Mouse (Mus musculus) hindbrain, postnatal 0 days (tissue): Measurements from ENCODE around the gene Zfp768. TPM values are rescaled to one million over a fixed set of nuclear protein-coding genes. Genes with fewer than 3 reads are reported as not detected.

Source experiments
- ATAC-seq: fragments of 200-750 bp; cut with Nextera tagmentation; 2 replicates; pipeline ENCODE4 v1.8.0; 2017; ENCODE audit warnings: mild to moderate bottlenecking, moderate TSS enrichment, moderate library complexity
- DNase-seq: peaks from one replicate; pipeline ENCODE4 v3.0.0-alpha.2; 2015; ENCODE audit warnings: low spot score
- H3K27ac ChIP-seq: fragments of 300-500 bp; sonication (generic); 2 replicates; pipeline ENCODE4 v1.5.1; 2014; ENCODE audit warnings: mild to moderate bottlenecking
- H3K27me3 ChIP-seq: fragments of 300-500 bp; sonication (generic); 2 replicates; pipeline ENCODE4 v1.6.1; 2014; ENCODE audit warnings: low read length, mixed read lengths; ENCODE audit not compliant: insufficient read depth
- H3K36me3 ChIP-seq: fragments of 300-500 bp; sonication (generic); 2 replicates; pipeline ENCODE4 v1.6.1; 2014; ENCODE audit warnings: low read length, mixed read lengths; ENCODE audit not compliant: insufficient read depth
- H3K4me1 ChIP-seq: fragments of 300-500 bp; sonication (generic); 2 replicates; pipeline ENCODE4 v1.6.1; 2014; ENCODE audit warnings: antibody characterized with exemption, low read length, mixed read lengths; ENCODE audit not compliant: insufficient read depth
- H3K4me2 ChIP-seq: fragments of 300-500 bp; sonication (generic); 2 replicates; pipeline ENCODE4 v1.6.1; 2014; ENCODE audit warnings: low read depth, mild to moderate bottlenecking, low read length, moderate library complexity, mixed read lengths
- H3K4me3 ChIP-seq: fragments of 300-500 bp; sonication (generic); 2 replicates; pipeline ENCODE4 v1.5.1; 2014; ENCODE audit warnings: low read length
- H3K9ac ChIP-seq: fragments of 300-500 bp; sonication (generic); replicated peaks from 2 replicates; pipeline ENCODE4 v1.6.1; 2014; ENCODE audit warnings: mild to moderate bottlenecking, low read length, moderate library complexity, mixed read lengths
- H3K9me3 ChIP-seq: fragments of 300-500 bp; sonication (generic); 2 replicates; pipeline ENCODE4 v1.6.1; 2016; ENCODE audit warnings: low read length, mixed read lengths
- CTCF ChIP-seq: IDR thresholded peaks from 2 replicates; pipeline ENCODE4 v1.5.1; 2016; ENCODE audit warnings: antibody characterized with exemption, control low read depth, low read depth
- WGBS: fragments of 180-500 bp; shearing (Covaris S2); extraction: QIAGEN DNeasy Blood & Tissue Kit; methylation state at CpG from one replicate; pipeline ENCODE4 v1.1.7; 2014; 5-methylcytosine and 5-hydroxymethylcytosine counted together
- polyA plus RNA-seq: library from polyadenylated mRNA; unstranded; fragments of >200 nt; fragmentation: Nextera tagmentation; extraction: Ambion mirVana; gene quantifications from 2 replicates; pipeline ENCODE4 v1.2.1, GENCODE M21; 2015
- total RNA-seq: library from RNA; depleted of rRNA; stranded (reverse); fragments of >200 nt; gene quantifications from 2 replicates; pipeline ENCODE4 v1.2.3, GENCODE M21; 2014; rRNA removed

The Zfp768 gene
- total and polyA plus RNA-seq, 2 experiments from 2014 or later = 15.7 to 47.7 TPM

GRCm38 (mm10) chr7:127309951-127310350 is 35.4 kb downstream of the Zfp768 start:
- Histone ChIP-seq H3K9me3 (no peaks in the 10 kb centered on the region), H3K4me1 (no peaks in the 10 kb centered on the region), H3K27ac (no peak overlapping the region), H3K27me3 (no peaks in the 10 kb centered on the region), H3K4me2 (no peak overlapping the region), H3K9ac (no peak overlapping the region), H3K4me3 (no peak overlapping the region), H3K36me3 (no peaks in the 10 kb centered on the region)
- 73% methylated on average over 12 of the region's 12 CpGs for WGBS
- no peak for ATAC-seq
- TF ChIP-seq CTCF = no peak
- no peak for DNase-seq

DNA sequence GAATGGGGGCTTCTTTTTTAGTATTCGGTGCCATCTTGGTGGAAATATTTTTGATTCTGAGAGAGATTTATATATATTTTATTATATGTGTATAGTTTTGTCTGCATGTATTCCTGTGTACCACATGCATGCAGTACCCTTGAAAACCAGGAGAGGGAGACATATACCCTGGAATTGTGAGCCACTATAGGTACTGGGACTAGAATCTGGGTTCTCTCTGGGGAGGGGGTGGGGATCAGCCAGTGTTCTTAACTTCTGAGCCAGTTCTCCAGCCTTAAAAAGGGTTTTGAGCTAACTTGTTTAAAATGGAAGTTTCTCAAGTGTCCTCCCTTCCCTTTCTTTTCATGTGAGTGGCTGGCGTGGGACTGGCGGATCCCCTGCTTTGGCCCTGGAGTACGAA is 36.5 kb downstream of the Zfp768 start:
- ATAC-seq = 0 out of 2 replicates have a peak, but pooled peaks have one; percentile 59
- Histone ChIP-seq H3K9me3 (no peaks in the 10 kb centered on the region), H3K36me3 (no peaks in the 10 kb centered on the region), H3K4me1 (no peaks in the 10 kb centered on the region), H3K9ac (no peak overlapping the region), H3K4me3 (no peak overlapping the region), H3K27me3 (no peaks in the 10 kb centered on the region), H3K27ac (no peak overlapping the region), H3K4me2 (no peak overlapping the region)
- DNase-seq = peak; percentile 82
- WGBS = 61% methylated on average over 4 of the region's 4 CpGs
- peak; percentile 84 for TF ChIP-seq CTCF

GRCm38 (mm10) chr7:127308431-127308830 is 37.0 kb downstream of the Zfp768 start:
- no peak for DNase-seq
- no peak for ATAC-seq
- Histone ChIP-seq H3K27ac (no peak overlapping the region), H3K9ac (no peak overlapping the region), H3K9me3 (no peaks in the 10 kb centered on the region), H3K36me3 (no peaks in the 10 kb centered on the region), H3K27me3 (no peaks in the 10 kb centered on the region), H3K4me1 (no peaks in the 10 kb centered on the region), H3K4me3 (no peak overlapping the region), H3K4me2 (no peak overlapping the region)
- no peak for TF ChIP-seq CTCF
- 83% methylated on average over 2 of the region's 2 CpGs for WGBS

- no peak overlapping the region for H3K4me2 ChIP-seq
- 93% methylated on average over 5 of the region's 5 CpGs for WGBS
- no peaks in the 10 kb centered on the region for H3K4me1 ChIP-seq
- no peak overlapping the region for H3K4me3 ChIP-seq
- no peaks in the 10 kb centered on the region for H3K36me3 ChIP-seq
- no peaks in the 10 kb centered on the region for H3K27me3 ChIP-seq
- no peaks in the 10 kb centered on the region for H3K9me3 ChIP-seq
- DNase-seq (no peak), ATAC-seq (no peak)
- no peak overlapping the region for H3K27ac ChIP-seq
- TF ChIP-seq CTCF = no peak
- H3K9ac ChIP-seq = no peak overlapping the region
Measured at GRCm38 (mm10) chr7:127297586-127298193, 47.7 kb downstream of the Zfp768 start.

DNA sequence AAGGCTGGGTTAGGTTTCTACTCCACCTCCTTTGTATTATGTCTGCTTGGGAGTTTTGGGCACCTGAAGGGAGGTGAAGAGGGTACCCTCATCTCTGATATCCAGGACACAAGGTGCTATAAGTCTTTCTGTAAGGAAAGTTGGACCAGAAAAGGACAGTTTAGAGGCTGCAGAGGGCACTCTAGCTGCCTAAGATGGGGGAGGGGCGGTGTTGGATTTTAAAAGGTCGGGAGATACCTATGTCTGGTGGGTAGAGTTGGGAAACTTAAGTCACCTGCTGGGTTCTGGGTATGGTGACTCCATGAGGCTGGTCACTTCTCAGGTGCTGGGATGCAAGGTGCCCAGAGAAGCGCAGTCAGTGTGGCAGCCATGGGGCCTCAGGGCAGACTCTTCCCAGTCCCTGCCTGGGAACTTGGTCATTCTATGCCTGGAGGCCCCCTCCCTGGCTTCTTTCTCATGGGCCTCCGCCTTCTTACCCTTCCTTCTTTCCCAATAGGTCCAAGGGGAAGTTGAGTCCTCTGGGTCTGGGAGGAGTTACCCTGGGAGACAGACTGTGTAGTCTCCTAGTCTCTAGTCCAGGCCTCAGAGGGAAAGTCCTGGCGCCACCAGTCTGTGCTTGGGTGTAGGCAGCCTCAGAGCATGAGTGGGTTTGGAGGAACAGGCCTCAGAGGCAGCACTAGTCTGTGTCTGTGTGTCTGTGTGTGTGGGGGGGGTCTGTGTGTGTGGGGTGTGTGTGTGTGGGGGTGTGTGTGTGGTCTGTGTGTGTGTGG is 48.4 kb downstream of the Zfp768 start:
- 90% methylated on average over 5 of the region's 5 CpGs for WGBS
- no peaks in the 10 kb centered on the region for H3K9me3 ChIP-seq
- H3K4me3 ChIP-seq = no peak overlapping the region
- H3K4me1 ChIP-seq = no peaks in the 10 kb centered on the region
- H3K27ac ChIP-seq = no peak overlapping the region
- no peaks in the 10 kb centered on the region for H3K27me3 ChIP-seq
- ATAC-seq (no peak), DNase-seq (no peak)
- H3K9ac ChIP-seq = no peak overlapping the region
- no peak overlapping the region for H3K4me2 ChIP-seq
- TF ChIP-seq CTCF = no peak
- no peaks in the 10 kb centered on the region for H3K36me3 ChIP-seq

- TF ChIP-seq CTCF = no peak
Measured at GRCm38 (mm10) chr7:127296098-127296497, 49.3 kb downstream of the Zfp768 start, which contains the start of gene Itgal. Itgal (plus strand) TSS chr7:127296260.

More at GRCm38 (mm10) chr7:127296098-127296497, 49.3 kb downstream of the Zfp768 start, which contains the start of gene Itgal:
- Histone ChIP-seq H3K9me3 (no peaks in the 10 kb centered on the region), H3K36me3 (no peaks in the 10 kb centered on the region), H3K4me3 (no peak within 1 kb of the TSS), H3K4me2 (no peak within 1 kb of the TSS), H3K9ac (no peak within 1 kb of the TSS), H3K4me1 (no peaks in the 10 kb centered on the region), H3K27ac (no peak within 1 kb of the TSS), H3K27me3 (no peaks in the 10 kb centered on the region)
- DNase-seq (no peak), ATAC-seq (no peak)
- 85% methylated on average over 11 of the region's 11 CpGs for WGBS

Other genes starting within 250 kb of the Zfp768 start
- 1.0 and 2.0 TPM in 2 replicates for gene Qprt, start 223.4 kb downstream of the Zfp768 start, total RNA-seq
- gene Qprt, start 223.4 kb downstream of the Zfp768 start, polyA plus RNA-seq = 1.7 and 1.8 TPM in 2 replicates
- 0.11 and 0.21 TPM in 2 replicates for gene Spn, start 207.8 kb downstream of the Zfp768 start, total RNA-seq
- gene Spn, start 207.8 kb downstream of the Zfp768 start, polyA plus RNA-seq = 0.05 and 0.09 TPM in 2 replicates
- gene Cd2bp2, start 149.5 kb downstream of the Zfp768 start, total RNA-seq = 59.7 and 75.0 TPM in 2 replicates
- gene Cd2bp2, start 149.5 kb downstream of the Zfp768 start, polyA plus RNA-seq = 57.0 and 62.3 TPM in 2 replicates
- gene Tbc1d10b, start 137.1 kb downstream of the Zfp768 start, total RNA-seq = 68.6 and 69.4 TPM in 2 replicates
- gene Tbc1d10b, start 137.1 kb downstream of the Zfp768 start, polyA plus RNA-seq = 25.4 and 28.1 TPM in 2 replicates
- gene Mylpf, start 136.7 kb downstream of the Zfp768 start, total RNA-seq = 15.5 TPM in 1 of 2 replicates, not detected in the other
- gene Mylpf, start 136.7 kb downstream of the Zfp768 start, polyA plus RNA-seq = 3.0 and 3.1 TPM in 2 replicates
- gene Zfp553, start 112.5 kb downstream of the Zfp768 start, total RNA-seq = 41.0 and 43.3 TPM in 2 replicates
- gene Zfp553, start 112.5 kb downstream of the Zfp768 start, polyA plus RNA-seq = 31.7 and 33.9 TPM in 2 replicates
- 4.6 and 5.0 TPM in 2 replicates for gene Sept1, start 112.5 kb downstream of the Zfp768 start, total RNA-seq
- 3.8 and 5.2 TPM in 2 replicates for gene Sept1, start 112.5 kb downstream of the Zfp768 start, polyA plus RNA-seq
- 101 and 108 TPM in 2 replicates for gene Zfp771, start 101.3 kb downstream of the Zfp768 start, total RNA-seq
- gene Zfp771, start 101.3 kb downstream of the Zfp768 start, polyA plus RNA-seq = 89.0 and 89.2 TPM in 2 replicates
- 94.1 and 102 TPM in 2 replicates for gene Dctpp1, start 84.9 kb downstream of the Zfp768 start, total RNA-seq
- gene Dctpp1, start 84.9 kb downstream of the Zfp768 start, polyA plus RNA-seq = 112 and 119 TPM in 2 replicates
- gene Sephs2, start 71.5 kb downstream of the Zfp768 start, total RNA-seq = 80.3 and 83.2 TPM in 2 replicates
- 79.9 and 83.9 TPM in 2 replicates for gene Sephs2, start 71.5 kb downstream of the Zfp768 start, polyA plus RNA-seq
- 0.11 TPM in 1 of 2 replicates, not detected in the other for gene Itgal, start 49.3 kb downstream of the Zfp768 start, total RNA-seq
- 0.10 and 0.26 TPM in 2 replicates for gene Itgal, start 49.3 kb downstream of the Zfp768 start, polyA plus RNA-seq
- 7.9 and 10.0 TPM in 2 replicates for gene Zfp747, start 30.5 kb upstream of the Zfp768 start, total RNA-seq
- 4.0 and 4.5 TPM in 2 replicates for gene Zfp747, start 30.5 kb upstream of the Zfp768 start, polyA plus RNA-seq
- gene 9130019O22Rik, start 41.6 kb upstream of the Zfp768 start, total RNA-seq = 2.7 and 5.5 TPM in 2 replicates
- gene 9130019O22Rik, start 41.6 kb upstream of the Zfp768 start, polyA plus RNA-seq = 1.2 and 1.8 TPM in 2 replicates
- gene E430018J23Rik, start 48.0 kb upstream of the Zfp768 start, total RNA-seq = 13.8 and 15.5 TPM in 2 replicates
- 1.8 and 2.2 TPM in 2 replicates for gene E430018J23Rik, start 48.0 kb upstream of the Zfp768 start, polyA plus RNA-seq
- 4.0 and 5.0 TPM in 2 replicates for gene Zfp764, start 61.2 kb upstream of the Zfp768 start, total RNA-seq
- 2.7 and 3.0 TPM in 2 replicates for gene Zfp764, start 61.2 kb upstream of the Zfp768 start, polyA plus RNA-seq
- 15.0 and 22.1 TPM in 2 replicates for gene Zfp688, start 76.5 kb upstream of the Zfp768 start, total RNA-seq
- gene Zfp688, start 76.5 kb upstream of the Zfp768 start, polyA plus RNA-seq = 31.7 and 33.2 TPM in 2 replicates
- gene Zfp689, start 103.6 kb upstream of the Zfp768 start, total RNA-seq = 8.6 and 9.4 TPM in 2 replicates
- 7.7 and 7.9 TPM in 2 replicates for gene Zfp689, start 103.6 kb upstream of the Zfp768 start, polyA plus RNA-seq
- 57.2 and 58.5 TPM in 2 replicates for gene Prr14, start 114.0 kb upstream of the Zfp768 start, total RNA-seq
- 27.0 and 31.4 TPM in 2 replicates for gene Prr14, start 114.0 kb upstream of the Zfp768 start, polyA plus RNA-seq
- 36.6 and 40.7 TPM in 2 replicates for gene Fbrs, start 133.6 kb upstream of the Zfp768 start, total RNA-seq
- 10.4 and 12.1 TPM in 2 replicates for gene Fbrs, start 133.6 kb upstream of the Zfp768 start, polyA plus RNA-seq
- 49.0 and 174 TPM in 2 replicates for gene Srcap, start 166.4 kb upstream of the Zfp768 start, total RNA-seq
- gene Srcap, start 166.4 kb upstream of the Zfp768 start, polyA plus RNA-seq = 29.4 and 29.7 TPM in 2 replicates
- gene Gm42715, start 174.0 kb upstream of the Zfp768 start, total RNA-seq = 18.9 and 27.6 TPM in 2 replicates
- 11.1 and 11.2 TPM in 2 replicates for gene Gm42715, start 174.0 kb upstream of the Zfp768 start, polyA plus RNA-seq
- gene Tmem265, start 215.8 kb upstream of the Zfp768 start, total RNA-seq = 5.7 and 20.5 TPM in 2 replicates
- 7.1 and 9.2 TPM in 2 replicates for gene Tmem265, start 215.8 kb upstream of the Zfp768 start, polyA plus RNA-seq
- 63.1 and 71.4 TPM in 2 replicates for gene Phkg2, start 227.8 kb upstream of the Zfp768 start, total RNA-seq
- gene Phkg2, start 227.8 kb upstream of the Zfp768 start, polyA plus RNA-seq = 58.2 and 65.0 TPM in 2 replicates
- 9.0 and 10.9 TPM in 2 replicates for gene Ccdc189, start 243.0 kb upstream of the Zfp768 start, total RNA-seq
- gene Ccdc189, start 243.0 kb upstream of the Zfp768 start, polyA plus RNA-seq = 9.2 and 11.2 TPM in 2 replicates
- gene Rnf40, start 243.2 kb upstream of the Zfp768 start, total RNA-seq = 33.6 and 34.6 TPM in 2 replicates
- 35.6 and 36.2 TPM in 2 replicates for gene Rnf40, start 243.2 kb upstream of the Zfp768 start, polyA plus RNA-seq